Mouse (Mus musculus) embryonic facial prominence, embryonic 12.5 days (tissue): ENCODE results near the gene Kcnh2. TPM values are rescaled to one million over a fixed set of nuclear protein-coding genes. Genes with fewer than 3 reads are reported as not detected.

Source experiments
- ATAC-seq: fragments of 200-750 bp; cut with Nextera tagmentation; 2 replicates; pipeline ENCODE4 v1.8.0; 2017; ENCODE audit not compliant: insufficient number of reproducible peaks, insufficient read depth, low FRiP score, low TSS enrichment
- H3K27ac ChIP-seq: fragments of 300-500 bp; sonication (generic); 2 replicates; pipeline ENCODE4 v1.5.1; 2016; ENCODE audit warnings: mild to moderate bottlenecking
- H3K27me3 ChIP-seq: fragments of 300-500 bp; sonication (generic); 2 replicates; pipeline ENCODE4 v1.6.1; 2016; ENCODE audit warnings: mild to moderate bottlenecking, moderate library complexity
- H3K36me3 ChIP-seq: fragments of 300-500 bp; sonication (generic); 2 replicates; pipeline ENCODE4 v1.6.1; 2016; ENCODE audit warnings: mild to moderate bottlenecking
- H3K4me1 ChIP-seq: fragments of 300-500 bp; sonication (generic); 2 replicates; pipeline ENCODE4 v1.6.1; 2016
- H3K4me2 ChIP-seq: fragments of 300-500 bp; sonication (generic); replicated peaks from 2 replicates; pipeline ENCODE4 v1.6.1; 2016; ENCODE audit warnings: mild to moderate bottlenecking, moderate library complexity
- H3K4me3 ChIP-seq: fragments of 300-500 bp; sonication (generic); 2 replicates; pipeline ENCODE4 v1.5.1; 2016; ENCODE audit warnings: mild to moderate bottlenecking
- H3K9ac ChIP-seq: fragments of 300-500 bp; sonication (generic); 2 replicates; pipeline ENCODE4 v1.6.1; 2016; ENCODE audit warnings: mild to moderate bottlenecking, moderate library complexity
- H3K9me3 ChIP-seq: fragments of 300-500 bp; sonication (generic); 2 replicates; pipeline ENCODE4 v1.6.1; 2016; ENCODE audit warnings: mild to moderate bottlenecking, moderate library complexity
- WGBS: fragments of 180-500 bp; shearing (Covaris S2); methylation state at CpG from one replicate; pipeline ENCODE4 v1.1.7; 2016; 5-methylcytosine and 5-hydroxymethylcytosine counted together
- polyA plus RNA-seq: library from polyadenylated mRNA; unstranded; fragments of >200 nt; fragmentation: Nextera tagmentation; extraction: Ambion mirVana; gene quantifications from 2 replicates; pipeline ENCODE4 v1.2.1, GENCODE M21; 2016

Kcnh2 gene
- polyA plus RNA-seq, 1 experiment from 2014 or later = 5.2 TPM

DNA sequence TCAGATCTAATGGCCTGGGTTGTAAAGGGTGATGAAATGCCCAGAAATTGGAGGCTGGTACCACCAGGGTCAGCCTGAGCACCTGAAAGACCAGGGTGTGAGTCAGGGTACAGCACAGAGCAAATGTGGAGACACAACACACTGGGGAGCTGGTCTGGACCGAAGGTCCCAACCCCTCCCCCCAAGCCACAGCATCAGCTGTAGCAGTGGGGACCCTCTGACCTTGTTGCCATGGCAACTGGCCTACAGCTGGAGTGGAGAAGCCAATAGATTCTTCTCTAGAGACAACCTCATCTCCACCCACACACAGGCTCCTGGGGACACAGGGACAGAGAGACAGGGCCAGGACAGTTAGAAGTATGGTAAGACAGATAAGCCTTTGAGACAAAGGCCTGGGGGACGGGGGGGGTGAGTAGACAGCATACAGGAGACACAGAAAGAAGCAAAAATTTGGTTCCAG lies 7.4 kb downstream of the Kcnh2 start:
- Histone ChIP-seq H3K9me3 (no peaks in the 10 kb centered on the region), H3K4me1 (peaks cover 20% of the 10 kb centered on the region), H3K4me2 (0 out of 2 replicates have a peak overlapping the region, but pooled peaks have one; percentile 1), H3K27me3 (peaks cover 39% of the 10 kb centered on the region), H3K36me3 (no peaks in the 10 kb centered on the region), H3K4me3 (no peak overlapping the region), H3K27ac (peak overlapping the region; percentile 24), H3K9ac (no peak overlapping the region)
- no peak for ATAC-seq
- 13% methylated on average over 2 of the region's 2 CpGs for WGBS

DNA sequence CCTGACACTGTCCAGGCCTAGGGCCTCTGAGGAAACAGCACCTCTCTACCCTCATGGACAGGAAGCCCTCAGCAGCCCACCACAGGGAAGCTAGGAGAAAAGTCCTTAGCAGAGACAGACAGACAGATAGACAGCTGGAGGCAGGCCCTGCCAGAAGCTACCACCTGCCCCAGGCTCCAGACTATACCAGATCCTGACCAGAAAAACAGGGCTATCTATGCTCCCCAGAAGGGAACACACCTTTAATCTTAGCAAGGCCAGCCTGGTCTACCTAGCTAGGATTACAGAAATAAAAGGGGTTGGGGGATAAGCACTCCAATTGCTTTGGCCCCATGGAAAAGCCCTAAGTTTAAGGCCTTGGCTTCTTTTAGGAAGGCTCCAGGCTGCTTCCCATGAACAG lies 8.0 kb downstream of the Kcnh2 start:
- ATAC-seq = no peak
- no peak overlapping the region for H3K9ac ChIP-seq
- H3K36me3 ChIP-seq = no peaks in the 10 kb centered on the region
- no peak overlapping the region for H3K27ac ChIP-seq
- peaks cover 33% of the 10 kb centered on the region for H3K27me3 ChIP-seq
- H3K4me1 ChIP-seq = peaks cover 15% of the 10 kb centered on the region
- no peak overlapping the region for H3K4me2 ChIP-seq
- H3K4me3 ChIP-seq = no peak overlapping the region
- H3K9me3 ChIP-seq = no peaks in the 10 kb centered on the region

- Histone ChIP-seq H3K27ac (no peak overlapping the region), H3K4me1 (peaks cover 16% of the 10 kb centered on the region), H3K36me3 (no peaks in the 10 kb centered on the region), H3K4me3 (no peak overlapping the region), H3K27me3 (peaks cover 28% of the 10 kb centered on the region), H3K9me3 (no peaks in the 10 kb centered on the region), H3K9ac (no peak overlapping the region), H3K4me2 (no peak overlapping the region)
- 45% methylated on average over 8 of the region's 8 CpGs for WGBS
- ATAC-seq = no peak
Measured at GRCm38 (mm10) chr5:24342966-24343365, 8.4 kb downstream of the Kcnh2 start.

DNA sequence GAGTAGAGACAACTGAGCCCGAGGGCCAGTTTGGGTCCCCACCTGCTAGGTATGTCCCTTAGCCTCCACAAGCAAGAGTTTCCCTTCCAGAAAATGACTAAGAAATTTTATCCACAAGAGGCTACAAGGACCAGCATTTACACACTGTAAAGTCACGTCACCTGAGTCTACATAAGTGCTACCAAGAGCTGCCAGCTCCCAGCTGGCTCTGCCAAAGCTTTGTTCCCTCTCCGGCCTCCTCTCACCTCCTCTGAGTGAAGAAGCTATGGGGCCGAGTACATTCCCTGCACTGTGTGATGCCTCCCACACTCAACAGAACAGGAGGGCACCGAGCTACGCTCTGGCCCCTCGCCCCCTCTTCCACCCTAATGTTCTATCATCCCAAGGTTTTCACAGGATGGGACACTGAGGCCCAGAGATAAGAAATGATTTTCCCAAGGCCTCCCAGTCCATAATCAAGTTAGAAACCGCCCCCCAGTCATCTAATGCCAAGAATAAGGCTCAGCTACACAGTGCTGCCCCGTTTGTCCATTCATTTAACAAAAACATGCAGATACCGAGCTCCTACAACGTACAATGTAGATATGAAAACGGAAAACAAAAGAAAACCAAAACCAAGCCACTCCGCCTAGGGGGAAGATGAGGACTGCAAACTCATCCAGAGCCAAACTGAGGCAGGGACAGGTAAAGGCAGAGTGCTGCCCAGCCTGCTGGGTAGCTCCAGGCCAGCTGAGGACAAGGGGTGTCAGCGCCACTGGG lies 9.0 kb downstream of the Kcnh2 start:
- Histone ChIP-seq H3K9me3 (no peaks in the 10 kb centered on the region), H3K4me1 (peaks cover 21% of the 10 kb centered on the region), H3K27me3 (peaks cover 23% of the 10 kb centered on the region), H3K27ac (no peak overlapping the region), H3K36me3 (no peaks in the 10 kb centered on the region), H3K4me3 (no peak overlapping the region), H3K9ac (no peak overlapping the region), H3K4me2 (no peak overlapping the region)
- ATAC-seq = no peak
- WGBS = 77% methylated on average over 14 of the region's 14 CpGs

DNA sequence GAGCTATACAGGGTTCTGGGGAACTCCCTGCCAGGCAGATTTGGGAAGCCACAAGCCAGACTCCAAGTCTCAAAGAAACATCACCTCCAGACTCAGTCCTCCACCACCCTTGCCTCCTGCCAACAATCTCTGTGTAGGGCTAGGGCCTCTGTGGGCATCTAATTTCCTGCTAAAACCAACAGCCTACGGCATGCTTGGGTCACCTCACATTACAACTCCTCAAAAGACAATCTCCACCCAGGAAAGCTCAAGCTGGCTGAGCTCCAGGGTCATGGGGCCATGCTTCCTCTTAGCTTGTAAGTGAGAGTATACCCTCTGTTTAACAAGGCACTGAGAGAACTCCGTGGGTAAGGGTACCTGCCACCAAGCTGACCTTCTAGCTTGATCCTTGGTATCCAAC lies 13.6 kb downstream of the Kcnh2 start:
- 61% methylated on average over 2 of the region's 2 CpGs for WGBS
- peaks cover 18% of the 10 kb centered on the region; the same call in 1 of the 2 replicates for H3K4me1 ChIP-seq
- no peak for ATAC-seq

GRCm38 (mm10) chr5:24337366-24337765 lies 14.0 kb downstream of the Kcnh2 start:
- Histone ChIP-seq H3K27me3 (0 out of 2 replicates have a peak, but pooled peaks cover 4% of the 10 kb centered on the region), H3K4me1 (peaks cover 18% of the 10 kb centered on the region; the same call in 1 of the 2 replicates), H3K9me3 (no peaks in the 10 kb centered on the region), H3K36me3 (no peaks in the 10 kb centered on the region), H3K9ac (no peak overlapping the region), H3K27ac (0 out of 2 replicates have a peak overlapping the region, but pooled peaks have one; percentile 13), H3K4me2 (no peak overlapping the region), H3K4me3 (no peak overlapping the region)
- no peak for ATAC-seq
- WGBS = 22% methylated on average over 9 of the region's 9 CpGs

More for the DNA sequence above, 13.6 kb downstream of the Kcnh2 start:
- H3K9me3 ChIP-seq = no peaks in the 10 kb centered on the region
- 0 out of 2 replicates have a peak overlapping the region, but pooled peaks have one; percentile 5 for H3K9ac ChIP-seq
- H3K27me3 ChIP-seq = 0 out of 2 replicates have a peak, but pooled peaks cover 4% of the 10 kb centered on the region
- H3K4me2 ChIP-seq = no peak overlapping the region
- H3K4me3 ChIP-seq = no peak overlapping the region
- H3K36me3 ChIP-seq = no peaks in the 10 kb centered on the region
- H3K27ac ChIP-seq = no peak overlapping the region

GRCm38 (mm10) chr5:24335888-24336511 lies 15.4 kb downstream of the Kcnh2 start:
- H3K27ac ChIP-seq = no peak overlapping the region
- no peaks in the 10 kb centered on the region for H3K9me3 ChIP-seq
- peak; percentile 70 for ATAC-seq

DNA sequence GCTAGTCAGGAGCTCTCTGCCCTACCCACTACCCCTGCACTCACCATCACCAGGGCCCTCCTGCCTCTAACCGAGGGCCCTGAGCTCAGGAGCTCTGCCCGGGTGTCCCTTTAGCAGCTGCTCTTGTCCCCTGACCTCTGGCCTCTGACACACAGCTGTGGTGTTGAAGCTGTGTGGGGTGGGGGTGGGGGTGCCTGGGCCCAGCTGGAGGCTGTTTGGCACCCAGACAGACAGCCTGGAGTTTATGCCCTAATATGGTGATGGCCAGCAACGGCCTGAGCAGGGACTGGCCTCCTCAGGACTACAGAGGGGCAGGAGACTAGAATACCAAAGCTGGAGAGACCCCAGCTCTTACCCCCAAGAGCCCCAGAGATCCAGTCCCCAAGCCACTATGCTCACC lies 16.7 kb downstream of the Kcnh2 start:
- WGBS = 15% methylated on average over 3 of the region's 3 CpGs
- H3K4me3 ChIP-seq = no peak overlapping the region
- no peaks in the 10 kb centered on the region for H3K9me3 ChIP-seq
- H3K9ac ChIP-seq = no peak overlapping the region
- H3K4me1 ChIP-seq = peaks cover 18% of the 10 kb centered on the region; the same call in 1 of the 2 replicates
- H3K36me3 ChIP-seq = no peaks in the 10 kb centered on the region
- H3K4me2 ChIP-seq = no peak overlapping the region
- 0 out of 2 replicates have a peak, but pooled peaks cover 4% of the 10 kb centered on the region for H3K27me3 ChIP-seq
- no peak for ATAC-seq
- no peak overlapping the region for H3K27ac ChIP-seq

More at GRCm38 (mm10) chr5:24335888-24336511, 15.4 kb downstream of the Kcnh2 start:
- Histone ChIP-seq H3K9ac (no peak overlapping the region), H3K4me2 (no peak overlapping the region), H3K4me3 (no peak overlapping the region), H3K27me3 (0 out of 2 replicates have a peak, but pooled peaks cover 4% of the 10 kb centered on the region), H3K36me3 (no peaks in the 10 kb centered on the region), H3K4me1 (peaks cover 18% of the 10 kb centered on the region; the same call in 1 of the 2 replicates)
- 20% methylated on average over 3 of the region's 3 CpGs for WGBS

DNA sequence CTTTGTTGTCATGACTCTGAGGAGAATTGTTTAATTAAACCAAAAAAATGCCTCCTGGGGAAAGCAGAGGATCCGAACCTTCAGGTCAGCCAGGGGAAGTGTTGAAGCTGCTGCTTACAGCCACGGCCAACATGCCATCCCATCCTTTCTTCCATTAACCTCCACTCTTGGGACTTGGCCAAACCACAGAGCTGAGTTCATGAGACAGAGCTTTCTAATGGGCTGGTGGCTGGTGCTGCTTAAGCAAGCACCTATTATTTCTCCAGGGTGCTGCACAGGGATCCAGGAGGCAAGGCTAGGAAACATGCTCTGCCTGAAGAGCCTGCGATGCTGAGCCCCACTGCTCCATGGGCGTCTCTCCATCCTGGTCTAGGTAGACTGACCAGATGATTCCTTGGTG lies 19.0 kb downstream of the Kcnh2 start:
- WGBS = 82% methylated on average over 4 of the region's 4 CpGs
- Histone ChIP-seq H3K4me2 (no peak overlapping the region), H3K27ac (no peak overlapping the region), H3K9ac (no peak overlapping the region), H3K36me3 (no peaks in the 10 kb centered on the region), H3K4me3 (no peak overlapping the region), H3K4me1 (peaks cover 27% of the 10 kb centered on the region), H3K27me3 (peaks cover 11% of the 10 kb centered on the region), H3K9me3 (no peaks in the 10 kb centered on the region)
- no peak for ATAC-seq

DNA sequence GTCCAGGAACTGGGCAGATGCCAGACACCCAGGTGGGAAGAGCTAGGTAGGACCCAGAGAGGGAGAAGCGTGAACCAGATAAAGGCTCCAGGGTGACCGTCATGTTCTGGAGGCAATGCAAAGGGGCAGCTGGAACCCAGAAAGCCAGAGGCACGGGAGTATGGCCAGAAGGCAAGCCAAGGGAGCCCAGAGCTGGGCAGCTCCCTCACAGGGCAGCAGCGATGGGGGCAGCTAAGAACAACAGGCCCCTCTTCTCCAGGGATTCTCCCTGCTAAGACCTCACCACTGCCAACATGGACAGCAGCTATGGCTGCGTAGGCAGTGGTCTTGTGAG lies 21.5 kb downstream of the Kcnh2 start:
- H3K9me3 ChIP-seq = no peaks in the 10 kb centered on the region
- H3K4me1 ChIP-seq = peaks cover 21% of the 10 kb centered on the region
- no peak overlapping the region for H3K27ac ChIP-seq
- H3K4me2 ChIP-seq = peak overlapping the region; percentile 60
- peaks cover 18% of the 10 kb centered on the region for H3K27me3 ChIP-seq
- H3K4me3 ChIP-seq = peak overlapping the region; percentile 20; the same call in 1 of the 2 replicates
- WGBS = 46% methylated on average over 5 of the region's 5 CpGs
- H3K36me3 ChIP-seq = no peaks in the 10 kb centered on the region
- H3K9ac ChIP-seq = 0 out of 2 replicates have a peak overlapping the region, but pooled peaks have one; percentile 63
- ATAC-seq = no peak

- H3K9me3 ChIP-seq = no peaks in the 10 kb centered on the region
- H3K4me1 ChIP-seq = peaks cover 16% of the 10 kb centered on the region
- H3K27ac ChIP-seq = peak overlapping the region; percentile 32; the same call in 1 of the 2 replicates
- ATAC-seq = peak; percentile 67
- H3K4me3 ChIP-seq = peak overlapping the region; percentile 20
- peaks cover 23% of the 10 kb centered on the region for H3K27me3 ChIP-seq
- H3K4me2 ChIP-seq = peak overlapping the region; percentile 60
- 7% methylated on average over 19 of the region's 27 CpGs for WGBS
- no peaks in the 10 kb centered on the region for H3K36me3 ChIP-seq
- peak overlapping the region; percentile 63 for H3K9ac ChIP-seq
Measured at GRCm38 (mm10) chr5:24329212-24329964, 22.0 kb downstream of the Kcnh2 start.
